Mouse (Mus musculus): ENCODE results near the gene Eif2b2. TPM values are rescaled to one million over a fixed set of nuclear protein-coding genes. Genes with fewer than 3 reads are reported as not detected.

Gene Eif2b2
- total and polyA plus RNA-seq, 3 experiments = 94.9 to 143 (median 123) TPM

DNA sequence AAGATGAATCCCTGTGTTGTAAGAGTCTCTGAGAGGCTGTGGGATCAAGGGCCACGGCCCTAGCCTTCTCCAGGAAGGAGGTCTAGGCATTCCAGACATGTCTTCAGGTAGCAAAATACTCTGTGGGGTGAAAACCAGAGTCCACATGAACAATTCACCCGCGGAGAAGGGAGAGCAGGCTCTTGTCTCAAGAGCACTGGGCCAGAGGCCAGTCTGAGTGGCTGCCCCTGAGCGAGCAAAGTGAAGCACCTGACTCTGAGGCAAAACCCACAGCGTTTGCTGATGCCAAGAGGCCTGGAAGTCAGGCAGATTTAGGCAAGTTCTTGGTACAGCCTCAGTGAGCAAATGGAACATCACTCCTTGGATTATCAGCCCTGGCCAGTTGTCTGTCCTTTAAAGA, 35.2 kb upstream of the Eif2b2 start:
- Histone ChIP-seq H3K27ac (ENCODE audit: insufficient read depth, low read depth) (no peak overlapping the region), H3K36me3 (replicated peaks in 1 of 2; ENCODE audit: control insufficient read depth in 1 of 2, insufficient read depth in 1 of 2, low read length in 1 of 2) (no peaks in the 10 kb centered on the region), H3K9me3 (replicated peaks; ENCODE audit: low read length) (no peaks in the 10 kb centered on the region), H3K4me1 (ENCODE audit: control insufficient read depth in 1 of 2, insufficient read depth in 2 of 2) (no peaks in the 10 kb centered on the region; a peak in 1 of 4 replicates), H3K4me2 (ENCODE audit: insufficient read depth, low read depth, poor library complexity, severe bottlenecking) (no peak overlapping the region), H3K4me3 (replicated peaks in 1 of 3; ENCODE audit: low read depth in 2 of 3, low read length in 2 of 3, poor library complexity in 1 of 3) (no peak overlapping the region), H3K27me3 (replicated peaks) (peaks cover 60% of the 10 kb centered on the region), H3K9ac (ENCODE audit: insufficient read depth, low read depth) (no peak overlapping the region), H3K79me2 (replicated peaks; ENCODE audit: control insufficient read depth, extremely low read depth, insufficient read depth, poor library complexity, severe bottlenecking) (no peaks in the 10 kb centered on the region)
- no peak for TF ChIP-seq JUN (IDR thresholded peaks at IDR 0.05; ENCODE audit: insufficient read depth, low read depth, low read length)
- no peak for TF ChIP-seq HCFC1 (IDR thresholded peaks at IDR 0.05; ENCODE audit: low read depth, low read length)
- TF ChIP-seq PAX5 (IDR thresholded peaks at IDR 0.05; ENCODE audit: low read length) = no peak
- no peak for TF ChIP-seq ZKSCAN1 (IDR thresholded peaks at IDR 0.05; ENCODE audit: borderline replicate concordance, low read depth, low read length)
- TF ChIP-seq USF1 (IDR thresholded peaks at IDR 0.05; ENCODE audit: low read depth, low read length) = no peak
- TF ChIP-seq MEF2A (IDR thresholded peaks at IDR 0.05; ENCODE audit: borderline replicate concordance, low read depth, low read length) = no peak
- no peak for TF ChIP-seq RAD21 (IDR thresholded peaks at IDR 0.05; ENCODE audit: low read depth, low read length)
- TF ChIP-seq MYC (IDR thresholded peaks at IDR 0.05; ENCODE audit: low read depth, low read length) = no peak
- TF ChIP-seq IRF4 (IDR thresholded peaks at IDR 0.05; ENCODE audit: low read depth, low read length) = no peak
- no peak for TF ChIP-seq TCF12 (IDR thresholded peaks at IDR 0.05; ENCODE audit: low read depth, low read length)
- TF ChIP-seq EP300 (IDR thresholded peaks at IDR 0.05; ENCODE audit: low read length) = no peak
- no peak for TF ChIP-seq TBP (conservative IDR thresholded peaks at IDR 0.05; ENCODE audit: low read depth, low read length)
- no peak for TF ChIP-seq BHLHE40 (IDR thresholded peaks at IDR 0.05; ENCODE audit: low read depth, low read length)
- TF ChIP-seq E2F4 (IDR thresholded peaks at IDR 0.05; ENCODE audit: insufficient replicate concordance, low read depth, low read length) = no peak
- no peak for DNase-seq (ENCODE audit: extremely low read depth)
- in situ Hi-C loops (cut with MboI; ENCODE audit: low pct_ligation_motif_present, low pct_unique_long_range_greater_than_20kb, low sequenced_read_pairs) = no loop called here
- dilution Hi-C loops (cut with MboI; ENCODE audit: extremely low pct_ligation_motif_present, extremely low pct_unique_long_range_greater_than_20kb, low sequenced_read_pairs) = no loop called here

GRCm38 (mm10) chr12:85185810-85186209, 33.5 kb upstream of the Eif2b2 start:
- TF ChIP-seq IRF4 (IDR thresholded peaks at IDR 0.05; ENCODE audit: low read depth, low read length) (no peak), RAD21 (IDR thresholded peaks at IDR 0.05; ENCODE audit: low read depth, low read length) (no peak), TCF12 (IDR thresholded peaks at IDR 0.05; ENCODE audit: low read depth, low read length) (no peak), MYC (IDR thresholded peaks at IDR 0.05; ENCODE audit: low read depth, low read length) (no peak), JUN (IDR thresholded peaks at IDR 0.05; ENCODE audit: insufficient read depth, low read depth, low read length) (no peak)
- Histone ChIP-seq H3K79me2 (replicated peaks; ENCODE audit: control insufficient read depth, extremely low read depth, insufficient read depth, poor library complexity, severe bottlenecking) (no peaks in the 10 kb centered on the region), H3K9me3 (replicated peaks; ENCODE audit: low read length) (no peaks in the 10 kb centered on the region), H3K36me3 (replicated peaks in 1 of 2; ENCODE audit: control insufficient read depth in 1 of 2, insufficient read depth in 1 of 2, low read length in 1 of 2) (no peaks in the 10 kb centered on the region), H3K4me2 (ENCODE audit: insufficient read depth, low read depth, poor library complexity, severe bottlenecking) (no peak overlapping the region), H3K9ac (ENCODE audit: insufficient read depth, low read depth) (no peak overlapping the region), H3K27me3 (replicated peaks) (peaks cover 46% of the 10 kb centered on the region), H3K4me1 (ENCODE audit: control insufficient read depth in 1 of 2, insufficient read depth in 2 of 2) (peaks cover 0 to 2% of the 10 kb centered on the region in 2 experiments; a peak in 2 of 4 replicates), H3K27ac (ENCODE audit: insufficient read depth, low read depth) (no peak overlapping the region), H3K4me3 (replicated peaks in 1 of 3; ENCODE audit: low read depth in 2 of 3, low read length in 2 of 3, poor library complexity in 1 of 3) (no peak overlapping the region)
- DNase-seq (ENCODE audit: extremely low read depth) = no peak
- dilution Hi-C loops (cut with MboI; ENCODE audit: extremely low pct_ligation_motif_present, extremely low pct_unique_long_range_greater_than_20kb, low sequenced_read_pairs) = no loop called here
- in situ Hi-C loops (cut with MboI; ENCODE audit: low pct_ligation_motif_present, low pct_unique_long_range_greater_than_20kb, low sequenced_read_pairs) = no loop called here
